Mouse (Mus musculus): Measurements from ENCODE around the gene Clic4. TPM values are rescaled to one million over a fixed set of nuclear protein-coding genes. Genes with fewer than 3 reads are reported as not detected.

The Clic4 gene
- polyA plus RNA-seq, 1 experiment from 2014 or later: 147 TPM

GRCm38 (mm10) chr4:135226008-135226667 lies 46.5 kb downstream of the Clic4 start:
- no peak for ATAC-seq (replicated peaks; ENCODE audit: low FRiP score, low read depth)
- H3K4me2 ChIP-seq (ENCODE audit: low read length): no peak overlapping the region
- WGBS: 90% methylated on average over 12 of the region's 12 CpGs
- peaks cover 14% of the 10 kb centered on the region for H3K36me3 ChIP-seq (ENCODE audit: insufficient read depth, low read length)
- H3K9ac ChIP-seq (ENCODE audit: low read depth, low read length): no peak overlapping the region
- TF ChIP-seq CTCF (IDR thresholded peaks at IDR 0.05; ENCODE audit: low read depth): no peak
- no peak overlapping the region for H3K4me3 ChIP-seq (replicated peaks; ENCODE audit: low read depth, low read length)
- H3K27ac ChIP-seq: peak overlapping the region; percentile 33; the same call in 1 of the 2 replicates
- H3K9me3 ChIP-seq (replicated peaks; ENCODE audit: low read length): no peaks in the 10 kb centered on the region
- no peaks in the 10 kb centered on the region for H3K4me1 ChIP-seq (replicated peaks; ENCODE audit: insufficient read depth, low read length)
- no peak for DNase-seq (ENCODE audit: low spot score)
- no peaks in the 10 kb centered on the region for H3K27me3 ChIP-seq (ENCODE audit: insufficient read depth, low read length)

GRCm38 (mm10) chr4:135223808-135224207 lies 48.8 kb downstream of the Clic4 start:
- H3K4me2 ChIP-seq (ENCODE audit: low read length): no peak overlapping the region
- H3K9ac ChIP-seq (ENCODE audit: low read depth, low read length): no peak overlapping the region
- H3K36me3 ChIP-seq (ENCODE audit: insufficient read depth, low read length): peaks cover 18% of the 10 kb centered on the region
- no peaks in the 10 kb centered on the region for H3K27me3 ChIP-seq (ENCODE audit: insufficient read depth, low read length)
- H3K27ac ChIP-seq: no peak overlapping the region
- ATAC-seq (replicated peaks; ENCODE audit: low FRiP score, low read depth) (no peak), DNase-seq (ENCODE audit: low spot score) (no peak)
- H3K4me3 ChIP-seq (replicated peaks; ENCODE audit: low read depth, low read length): no peak overlapping the region
- TF ChIP-seq CTCF (IDR thresholded peaks at IDR 0.05; ENCODE audit: low read depth): no peak
- 74% methylated on average over 9 of the region's 9 CpGs for WGBS
- H3K9me3 ChIP-seq (replicated peaks; ENCODE audit: low read length): no peaks in the 10 kb centered on the region
- 0 out of 2 replicates have a peak, but pooled peaks cover 6% of the 10 kb centered on the region for H3K4me1 ChIP-seq (replicated peaks; ENCODE audit: insufficient read depth, low read length)

- 0 out of 2 replicates have a peak, but pooled peaks cover 6% of the 10 kb centered on the region for H3K4me1 ChIP-seq (replicated peaks; ENCODE audit: insufficient read depth, low read length)
- no peak overlapping the region for H3K4me2 ChIP-seq (ENCODE audit: low read length)
- 64% methylated on average over 12 of the region's 12 CpGs for WGBS
- no peak for TF ChIP-seq CTCF (IDR thresholded peaks at IDR 0.05; ENCODE audit: low read depth)
- no peaks in the 10 kb centered on the region for H3K9me3 ChIP-seq (replicated peaks; ENCODE audit: low read length)
- H3K9ac ChIP-seq (ENCODE audit: low read depth, low read length): no peak overlapping the region
- peaks cover 32% of the 10 kb centered on the region for H3K36me3 ChIP-seq (ENCODE audit: insufficient read depth, low read length)
- ATAC-seq (replicated peaks; ENCODE audit: low FRiP score, low read depth) (no peak), DNase-seq (ENCODE audit: low spot score) (no peak)
- H3K27ac ChIP-seq: no peak overlapping the region
- H3K27me3 ChIP-seq (ENCODE audit: insufficient read depth, low read length): no peaks in the 10 kb centered on the region
- no peak overlapping the region for H3K4me3 ChIP-seq (replicated peaks; ENCODE audit: low read depth, low read length)
Observed at GRCm38 (mm10) chr4:135221632-135222407, 50.8 kb downstream of the Clic4 start.

- no peak for DNase-seq (ENCODE audit: low spot score)
- TF ChIP-seq CTCF (IDR thresholded peaks at IDR 0.05; ENCODE audit: low read depth): no peak
- Histone ChIP-seq H3K9ac (ENCODE audit: low read depth, low read length) (no peak overlapping the region), H3K4me1 (replicated peaks; ENCODE audit: insufficient read depth, low read length) (0 out of 2 replicates have a peak, but pooled peaks cover 6% of the 10 kb centered on the region), H3K36me3 (ENCODE audit: insufficient read depth, low read length) (peaks cover 42% of the 10 kb centered on the region), H3K9me3 (replicated peaks; ENCODE audit: low read length) (no peaks in the 10 kb centered on the region), H3K4me2 (ENCODE audit: low read length) (no peak overlapping the region), H3K27ac (no peak overlapping the region), H3K4me3 (replicated peaks; ENCODE audit: low read depth, low read length) (no peak overlapping the region), H3K27me3 (ENCODE audit: insufficient read depth, low read length) (no peaks in the 10 kb centered on the region)
- no peak for ATAC-seq (replicated peaks; ENCODE audit: low FRiP score, low read depth)
- 69% methylated on average over 3 of the region's 3 CpGs for WGBS
Observed at GRCm38 (mm10) chr4:135220641-135221040, 52.0 kb downstream of the Clic4 start.

- peak; percentile 86 for TF ChIP-seq CTCF (IDR thresholded peaks at IDR 0.05; ENCODE audit: low read depth)
- no peaks in the 10 kb centered on the region for H3K27me3 ChIP-seq (ENCODE audit: insufficient read depth, low read length)
- WGBS: 42% methylated on average over 4 of the region's 4 CpGs
- peaks cover 49% of the 10 kb centered on the region for H3K36me3 ChIP-seq (ENCODE audit: insufficient read depth, low read length)
- H3K9me3 ChIP-seq (replicated peaks; ENCODE audit: low read length): no peaks in the 10 kb centered on the region
- no peak overlapping the region for H3K27ac ChIP-seq
- ATAC-seq (replicated peaks; ENCODE audit: low FRiP score, low read depth) (no peak; the same call in 1 of the 2 replicates), DNase-seq (ENCODE audit: low spot score) (peak; percentile 93)
- no peak overlapping the region for H3K4me2 ChIP-seq (ENCODE audit: low read length)
- H3K4me3 ChIP-seq (replicated peaks; ENCODE audit: low read depth, low read length): no peak overlapping the region
- H3K4me1 ChIP-seq (replicated peaks; ENCODE audit: insufficient read depth, low read length): 0 out of 2 replicates have a peak, but pooled peaks cover 6% of the 10 kb centered on the region
- H3K9ac ChIP-seq (ENCODE audit: low read depth, low read length): no peak overlapping the region
Observed at GRCm38 (mm10) chr4:135219652-135220051, 53.0 kb downstream of the Clic4 start.

- WGBS: 65% methylated on average over 2 of the region's 2 CpGs
- no peak for ATAC-seq (replicated peaks; ENCODE audit: low FRiP score, low read depth)
- peaks cover 5% of the 10 kb centered on the region; the same call in 1 of the 2 replicates for H3K27me3 ChIP-seq (ENCODE audit: insufficient read depth, low read length)
- H3K4me2 ChIP-seq (ENCODE audit: low read length): no peak overlapping the region
- H3K36me3 ChIP-seq (ENCODE audit: insufficient read depth, low read length): no peaks in the 10 kb centered on the region
- no peaks in the 10 kb centered on the region for H3K9me3 ChIP-seq (replicated peaks; ENCODE audit: low read length)
- TF ChIP-seq CTCF (IDR thresholded peaks at IDR 0.05; ENCODE audit: low read depth): peak; percentile 42
- H3K27ac ChIP-seq: no peak overlapping the region
- H3K4me3 ChIP-seq (replicated peaks; ENCODE audit: low read depth, low read length): no peak overlapping the region
- H3K9ac ChIP-seq (ENCODE audit: low read depth, low read length): no peak overlapping the region
- no peak for DNase-seq (ENCODE audit: low spot score)
- H3K4me1 ChIP-seq (replicated peaks; ENCODE audit: insufficient read depth, low read length): no peaks in the 10 kb centered on the region; the same call in 1 of the 2 replicates
Observed at GRCm38 (mm10) chr4:135209846-135210245, 62.8 kb downstream of the Clic4 start.

All from kidney, postnatal 0 days (tissue).